Mouse (Mus musculus) layer of hippocampus, adult 11-12 months (tissue): ENCODE measurements around the gene Parp6.
A peak's percentile ranks its signal among the peaks of the same experiment; 100 is the strongest.

Experiments
- DNase-seq: peaks from one replicate; pipeline ENCODE4 v3.0.0; 2022; ENCODE audit warnings: low spot score

Gene Parp6

DNA sequence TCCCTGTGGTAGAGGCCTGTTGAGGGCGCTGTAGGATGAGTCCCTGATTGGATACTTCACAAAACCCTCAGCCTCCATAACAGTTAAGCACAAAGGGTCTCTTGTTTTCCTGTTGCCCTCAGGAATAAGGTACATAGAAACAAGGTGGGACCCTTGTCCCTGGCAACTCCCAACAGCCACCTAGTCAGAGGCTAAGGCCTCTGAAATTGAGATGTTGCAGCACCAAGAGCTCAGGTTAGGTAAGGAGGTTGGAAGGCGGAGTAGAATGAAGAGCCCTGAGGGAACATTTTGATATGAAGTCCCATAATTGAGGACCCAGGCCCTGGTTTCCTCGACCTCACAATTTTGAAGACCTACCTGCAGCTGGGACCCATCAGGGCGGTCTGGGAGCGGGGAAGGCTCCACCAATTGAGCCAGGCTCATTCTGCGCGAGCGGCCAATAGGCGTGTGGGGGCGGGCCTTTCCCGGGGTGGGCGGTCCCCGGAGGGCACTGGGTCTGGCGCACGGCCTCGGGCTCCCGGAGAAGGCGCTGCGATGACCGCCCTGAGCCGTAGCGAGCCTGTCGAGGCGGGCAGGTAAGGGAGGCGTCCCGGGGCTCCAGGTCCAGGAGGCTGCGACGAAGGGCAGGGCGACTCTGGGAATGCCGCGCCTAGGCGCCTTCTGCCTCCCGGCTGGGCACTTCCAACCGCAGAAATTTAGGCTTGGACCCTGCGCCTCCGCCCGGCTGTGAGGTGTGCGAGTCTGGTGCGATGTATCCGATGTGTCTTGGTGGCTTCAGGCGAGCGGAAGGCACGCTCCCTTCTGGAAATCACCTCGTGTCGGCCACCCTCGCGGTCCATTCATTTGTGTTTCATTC, 62.8 kb downstream of the Parp6 start, which contains the start of gene Gramd2:
Gramd2 (plus strand) TSS at position 467 of the 856 bp plus-strand sequence.
- DNase-seq = peak; percentile 67

GRCm38 (mm10) chr9:59680534-59680875, 63.4 kb downstream of the Parp6 start:
- DNase-seq = no peak

- DNase-seq = no peak
These were observed 66.9 kb downstream of the Parp6 start for GRCm38 (mm10) chr9:59684020-59684419.

DNA sequence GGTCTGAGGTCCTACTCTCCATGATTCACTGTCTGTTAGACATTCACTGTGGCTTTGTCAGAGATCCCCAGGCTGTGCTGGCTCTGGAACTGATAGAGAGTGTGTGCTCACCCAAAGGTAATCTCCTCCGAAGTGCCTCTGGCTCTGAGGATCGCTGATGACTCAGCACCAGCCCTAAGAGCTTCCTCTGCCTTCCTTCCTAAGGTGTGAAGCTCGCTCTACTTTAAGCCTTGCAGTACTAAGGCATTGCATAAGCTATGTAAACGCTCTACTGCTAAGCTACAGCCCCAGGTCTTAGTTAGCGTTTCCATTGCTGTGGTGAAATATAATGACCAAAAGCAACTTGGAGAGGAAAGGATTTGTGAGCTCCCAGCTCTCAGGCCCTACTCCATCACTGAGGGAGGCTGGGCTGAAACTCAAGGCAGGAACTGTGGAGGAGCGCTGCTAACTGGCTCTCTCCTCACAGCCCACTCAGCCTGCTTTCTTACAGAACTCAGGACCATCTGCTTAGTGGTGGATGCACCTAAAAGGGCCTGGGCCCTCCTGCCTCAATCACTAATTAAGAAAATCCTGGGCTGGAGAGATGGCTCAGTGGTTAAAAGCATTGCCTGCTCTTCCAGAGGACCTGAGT, 70.4 kb downstream of the Parp6 start:
- no peak for DNase-seq

DNA sequence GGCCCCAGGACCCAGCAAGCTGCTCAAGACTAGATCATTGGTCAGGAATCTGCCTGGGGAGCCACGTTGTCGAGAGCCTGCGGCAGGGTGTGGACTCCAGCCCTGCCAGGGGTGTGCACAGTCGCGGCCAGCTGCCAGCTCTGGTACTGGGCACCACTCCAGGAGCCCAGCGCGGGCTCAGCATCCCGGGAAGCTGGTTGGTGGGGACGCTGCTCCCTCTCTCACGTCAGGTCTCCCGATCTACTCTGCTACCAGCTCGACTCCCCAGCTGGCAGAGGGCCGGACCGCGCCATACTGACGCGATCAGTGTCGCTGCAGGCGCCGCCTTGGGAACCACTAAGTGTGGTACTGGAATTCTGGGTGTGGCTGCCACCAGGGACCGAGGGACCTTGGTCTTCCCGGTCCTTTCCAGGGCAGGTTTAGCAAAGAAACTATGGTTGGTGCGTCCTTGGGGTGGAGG, 74.6 kb downstream of the Parp6 start:
- peak; percentile 82 for DNase-seq

DNA sequence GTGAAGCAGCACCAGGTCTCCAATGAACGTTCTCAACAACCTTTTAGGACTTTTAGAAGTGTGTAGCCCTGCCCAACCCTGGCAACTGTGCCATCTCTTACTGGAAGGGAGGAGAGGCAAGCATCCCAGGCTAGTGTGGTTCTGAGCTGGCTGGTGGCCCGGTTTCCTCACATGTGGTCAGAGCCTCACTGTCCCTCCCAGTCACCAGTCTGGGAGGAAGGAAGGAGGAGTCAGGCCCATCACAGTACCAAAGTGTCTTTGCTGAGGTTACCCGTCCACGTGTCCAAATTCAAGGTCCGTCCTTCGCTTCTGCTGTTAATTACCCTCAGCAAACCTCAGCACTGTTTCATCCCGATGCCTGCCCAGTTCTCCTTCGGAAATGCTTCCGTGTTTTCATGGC, 75.1 kb downstream of the Parp6 start:
- DNase-seq = peak; percentile 64

DNA sequence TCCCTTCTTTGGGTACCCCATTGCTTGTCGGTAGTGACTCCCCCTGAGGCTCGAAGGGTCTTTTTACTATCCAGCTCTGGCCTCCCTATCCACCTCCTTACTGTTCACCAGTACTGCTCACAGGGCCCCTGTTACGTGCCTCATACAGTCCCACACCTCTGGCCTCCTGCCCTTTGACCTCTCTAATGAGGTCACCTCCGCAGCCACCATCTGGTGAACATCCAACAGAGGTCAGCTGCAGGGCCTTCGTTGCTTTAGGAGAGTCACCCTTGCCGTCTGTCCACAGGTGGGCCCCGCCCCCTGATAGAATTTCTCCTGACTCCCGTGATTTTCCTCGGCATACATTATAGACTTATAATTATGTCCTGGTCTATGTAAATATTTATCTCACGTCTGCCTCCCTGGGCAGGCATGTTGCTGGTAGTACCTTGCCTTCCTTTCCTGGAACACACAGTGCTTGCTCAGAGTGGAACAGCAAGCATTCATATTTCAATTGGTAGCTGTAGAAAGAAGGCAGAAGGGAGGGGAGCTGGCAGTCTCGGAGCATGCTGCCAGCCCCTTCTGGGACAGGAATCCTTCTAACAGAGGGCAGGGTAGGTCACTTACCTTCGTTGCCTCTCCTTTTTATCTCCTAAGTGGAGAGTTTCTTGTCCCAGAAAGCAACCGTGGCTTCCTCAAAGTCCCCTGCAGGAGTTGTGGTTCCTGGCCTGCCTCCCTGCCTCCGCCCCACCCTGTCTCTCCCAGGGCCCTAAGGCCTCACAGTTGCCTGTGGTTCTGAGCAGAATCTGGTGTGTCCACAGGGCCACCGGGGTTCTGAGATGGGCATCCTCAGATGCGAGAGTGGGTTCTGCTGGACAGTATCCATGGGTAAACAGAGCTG, 77.7 kb downstream of the Parp6 start:
- DNase-seq = no peak

- no peak for DNase-seq
These were observed 78.3 kb downstream of the Parp6 start for GRCm38 (mm10) chr9:59695451-59695813.

DNA sequence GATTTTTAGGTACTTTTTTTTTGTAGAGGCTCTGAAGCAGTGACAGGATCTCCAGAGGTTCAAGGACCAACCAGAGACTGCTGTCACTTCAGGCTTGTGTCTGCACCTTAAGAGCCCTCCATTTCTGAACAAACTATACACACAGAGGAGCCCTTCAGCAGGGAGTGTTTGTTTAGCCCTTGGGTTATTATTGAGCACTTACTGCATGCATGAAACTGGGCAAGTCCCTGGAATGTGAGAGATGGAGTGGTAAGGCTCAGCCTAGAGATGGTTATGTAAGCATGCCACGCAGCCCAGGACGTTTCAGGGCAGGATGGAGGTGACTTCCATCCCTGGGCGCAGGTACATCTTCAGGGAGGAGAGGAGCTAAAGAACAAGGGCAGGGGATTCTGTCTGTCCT, 79.3 kb downstream of the Parp6 start:
- no peak for DNase-seq
